Mouse (Mus musculus): ENCODE measurements around the gene Bhlhe41. TPM values are rescaled to one million over a fixed set of nuclear protein-coding genes. Genes with fewer than 3 reads are reported as not detected.

Bhlhe41 gene
- polyA plus RNA-seq, 2 experiments, result 0.07 to 0.13 TPM

GRCm38 (mm10) chr6:145863065-145863971 lies 2.0 kb downstream of the Bhlhe41 start:
- Histone ChIP-seq H3K9me3 (ENCODE audit: control insufficient read depth, low read length) (no peaks in the 10 kb centered on the region), H3K9ac (replicated peaks) (no peak overlapping the region), H3K27me3 (ENCODE audit: control insufficient read depth, insufficient read depth, low read length) (peaks cover 59% of the 10 kb centered on the region), H3K27ac (no peak overlapping the region), H3K4me3 (ENCODE audit: insufficient read depth in 1 of 2, low read depth in 2 of 2, low read length in 2 of 2) (peak overlapping the region; percentile 15 to 41), H3K36me3 (replicated peaks; ENCODE audit: control insufficient read depth, insufficient read depth, low read depth) (no peaks in the 10 kb centered on the region), H3K4me1 (replicated peaks; ENCODE audit: control insufficient read depth in 2 of 2, insufficient read depth in 2 of 2, low read length in 1 of 2) (no peaks in the 10 kb centered on the region), H3K4me2 (ENCODE audit: low read depth) (peak overlapping the region; percentile 65)
- TF ChIP-seq EP300 (IDR thresholded peaks at IDR 0.05; ENCODE audit: low read depth), result no peak
- no peak for TF ChIP-seq CTCF (IDR thresholded peaks at IDR 0.05; ENCODE audit: low read depth)
- under 1% methylated on average over 104 of the region's 105 CpGs for WGBS (ENCODE audit: insufficient replicate concordance)
- no peak for DNase-seq (ENCODE audit: low read depth in 3 of 3, low spot score in 3 of 3)
- ATAC-seq (ENCODE audit: insufficient read depth), result peak; percentile 68

GRCm38 (mm10) chr6:145862739-145863064 lies 2.7 kb downstream of the Bhlhe41 start:
- Histone ChIP-seq H3K27ac (no peak overlapping the region), H3K9ac (replicated peaks) (no peak overlapping the region), H3K4me3 (ENCODE audit: insufficient read depth in 1 of 2, low read depth in 2 of 2, low read length in 2 of 2) (peak overlapping the region; percentile 15 to 41), H3K9me3 (ENCODE audit: control insufficient read depth, low read length) (no peaks in the 10 kb centered on the region), H3K36me3 (replicated peaks; ENCODE audit: control insufficient read depth, insufficient read depth, low read depth) (no peaks in the 10 kb centered on the region), H3K4me1 (replicated peaks; ENCODE audit: control insufficient read depth in 2 of 2, insufficient read depth in 2 of 2, low read length in 1 of 2) (no peaks in the 10 kb centered on the region), H3K4me2 (ENCODE audit: low read depth) (peak overlapping the region; percentile 65), H3K27me3 (ENCODE audit: control insufficient read depth, insufficient read depth, low read length) (peaks cover 59% of the 10 kb centered on the region)
- DNase-seq (ENCODE audit: low read depth in 3 of 3, low spot score in 3 of 3), result no peak
- no peak for TF ChIP-seq CTCF (IDR thresholded peaks at IDR 0.05; ENCODE audit: low read depth)
- TF ChIP-seq EP300 (IDR thresholded peaks at IDR 0.05; ENCODE audit: low read depth), result no peak
- 3% methylated on average over 35 of the region's 35 CpGs for WGBS (ENCODE audit: insufficient replicate concordance)
- ATAC-seq (ENCODE audit: insufficient read depth), result no peak

GRCm38 (mm10) chr6:145862321-145862720 lies 3.0 kb downstream of the Bhlhe41 start:
- Histone ChIP-seq H3K27me3 (ENCODE audit: control insufficient read depth, insufficient read depth, low read length) (peaks cover 57% of the 10 kb centered on the region), H3K9ac (replicated peaks) (no peak overlapping the region), H3K4me2 (ENCODE audit: low read depth) (no peak overlapping the region), H3K4me1 (replicated peaks; ENCODE audit: control insufficient read depth in 2 of 2, insufficient read depth in 2 of 2, low read length in 1 of 2) (no peaks in the 10 kb centered on the region), H3K27ac (no peak overlapping the region), H3K9me3 (ENCODE audit: control insufficient read depth, low read length) (no peaks in the 10 kb centered on the region), H3K36me3 (replicated peaks; ENCODE audit: control insufficient read depth, insufficient read depth, low read depth) (no peaks in the 10 kb centered on the region), H3K4me3 (ENCODE audit: insufficient read depth in 1 of 2, low read depth in 2 of 2, low read length in 2 of 2) (no peak overlapping the region)
- TF ChIP-seq CTCF (IDR thresholded peaks at IDR 0.05; ENCODE audit: low read depth), result no peak
- no peak for TF ChIP-seq EP300 (IDR thresholded peaks at IDR 0.05; ENCODE audit: low read depth)
- WGBS (ENCODE audit: insufficient replicate concordance), result 14% methylated on average over 4 of the region's 4 CpGs
- DNase-seq (ENCODE audit: low read depth in 3 of 3, low spot score in 3 of 3) (no peak), ATAC-seq (ENCODE audit: insufficient read depth) (no peak)

GRCm38 (mm10) chr6:145861462-145862227 lies 3.7 kb downstream of the Bhlhe41 start:
- Histone ChIP-seq H3K4me3 (ENCODE audit: insufficient read depth in 1 of 2, low read depth in 2 of 2, low read length in 2 of 2) (no peak overlapping the region), H3K27me3 (ENCODE audit: control insufficient read depth, insufficient read depth, low read length) (peaks cover 50% of the 10 kb centered on the region), H3K9me3 (ENCODE audit: control insufficient read depth, low read length) (no peaks in the 10 kb centered on the region), H3K4me1 (replicated peaks; ENCODE audit: control insufficient read depth in 2 of 2, insufficient read depth in 2 of 2, low read length in 1 of 2) (no peaks in the 10 kb centered on the region), H3K4me2 (ENCODE audit: low read depth) (no peak overlapping the region), H3K36me3 (replicated peaks; ENCODE audit: control insufficient read depth, insufficient read depth, low read depth) (no peaks in the 10 kb centered on the region), H3K27ac (no peak overlapping the region), H3K9ac (replicated peaks) (no peak overlapping the region)
- TF ChIP-seq CTCF (IDR thresholded peaks at IDR 0.05; ENCODE audit: low read depth) (no peak), EP300 (IDR thresholded peaks at IDR 0.05; ENCODE audit: low read depth) (no peak)
- DNase-seq (ENCODE audit: low read depth in 3 of 3, low spot score in 3 of 3) (no peak), ATAC-seq (ENCODE audit: insufficient read depth) (no peak)
- WGBS (ENCODE audit: insufficient replicate concordance), result 62% methylated on average over 9 of the region's 9 CpGs

- DNase-seq (ENCODE audit: low read depth in 3 of 3, low spot score in 3 of 3) (no peak), ATAC-seq (ENCODE audit: insufficient read depth) (no peak)
- Histone ChIP-seq H3K9me3 (ENCODE audit: control insufficient read depth, low read length) (no peaks in the 10 kb centered on the region), H3K27ac (no peak overlapping the region), H3K9ac (replicated peaks) (no peak overlapping the region), H3K4me1 (replicated peaks; ENCODE audit: control insufficient read depth in 2 of 2, insufficient read depth in 2 of 2, low read length in 1 of 2) (0 out of 4 replicates have a peak, but pooled peaks cover 0 to 1% of the 10 kb centered on the region in 2 experiments), H3K4me3 (ENCODE audit: insufficient read depth in 1 of 2, low read depth in 2 of 2, low read length in 2 of 2) (no peak overlapping the region), H3K27me3 (ENCODE audit: control insufficient read depth, insufficient read depth, low read length) (peaks cover 37% of the 10 kb centered on the region), H3K36me3 (replicated peaks; ENCODE audit: control insufficient read depth, insufficient read depth, low read depth) (no peaks in the 10 kb centered on the region), H3K4me2 (ENCODE audit: low read depth) (no peak overlapping the region)
- TF ChIP-seq CTCF (IDR thresholded peaks at IDR 0.05; ENCODE audit: low read depth) (peak; percentile 31; the same call in 1 of the 2 replicates), EP300 (IDR thresholded peaks at IDR 0.05; ENCODE audit: low read depth) (no peak)
- 21% methylated on average over 2 of the region's 2 CpGs for WGBS (ENCODE audit: insufficient replicate concordance)
These were observed 5.0 kb downstream of the Bhlhe41 start for GRCm38 (mm10) chr6:145860350-145860749.
